Mouse (Mus musculus) c-Kit-positive CD71-positive TER-119-negative erythroid progenitor cells, embryonic 14.5 days (primary cell): ENCODE results near the gene Stat2.
"Not testable (repeated sequence)": the region's sequence is repeated elsewhere in the genome, so short reads cannot be mapped to it uniquely, and the experiment has no call there.

Experiments
- DNase-seq: peaks from one replicate; pipeline ENCODE4 v3.0.0-alpha.2; 2013; ENCODE audit warnings: low read depth

Gene Stat2

DNA sequence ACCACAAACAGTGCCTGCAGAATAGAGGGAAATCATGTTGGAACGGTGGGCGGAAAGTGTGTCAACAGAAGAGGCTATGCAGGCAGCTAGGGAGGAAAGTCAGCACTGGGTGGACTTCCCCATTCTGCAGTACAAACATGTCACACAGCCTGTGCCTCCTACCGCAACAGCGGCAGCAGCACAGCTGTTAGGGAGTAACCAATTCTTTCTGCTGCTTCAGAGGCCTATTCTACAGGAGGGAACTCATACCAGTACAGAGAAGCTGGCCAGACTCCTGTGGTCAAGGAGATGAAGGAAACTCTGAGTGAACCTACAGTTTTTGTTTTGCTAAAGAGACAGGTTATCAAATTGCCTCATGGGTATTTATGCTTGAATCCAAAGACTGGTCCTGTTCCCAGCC, 11.4 kb upstream of the Stat2 start:
- no peak for DNase-seq

DNA sequence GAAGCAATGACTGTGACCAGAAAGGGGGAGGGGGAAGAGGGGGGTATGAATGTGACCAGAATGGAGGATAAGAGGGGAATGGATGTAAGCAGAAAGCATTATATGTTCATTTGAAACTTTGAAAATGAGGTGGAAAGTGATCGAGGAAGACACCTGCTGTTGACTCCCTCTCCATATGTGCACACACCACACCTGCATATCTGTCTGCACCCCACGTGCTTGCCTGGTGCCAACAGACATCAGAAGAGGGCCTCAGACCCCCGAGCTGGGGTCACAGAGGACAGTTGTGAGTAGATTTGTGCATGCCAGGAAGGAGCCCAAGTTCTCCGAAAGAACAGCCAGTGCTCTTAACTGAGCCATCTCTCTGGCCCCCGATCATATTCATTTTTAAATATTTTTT, 10.4 kb upstream of the Stat2 start:
- DNase-seq, result no peak

DNA sequence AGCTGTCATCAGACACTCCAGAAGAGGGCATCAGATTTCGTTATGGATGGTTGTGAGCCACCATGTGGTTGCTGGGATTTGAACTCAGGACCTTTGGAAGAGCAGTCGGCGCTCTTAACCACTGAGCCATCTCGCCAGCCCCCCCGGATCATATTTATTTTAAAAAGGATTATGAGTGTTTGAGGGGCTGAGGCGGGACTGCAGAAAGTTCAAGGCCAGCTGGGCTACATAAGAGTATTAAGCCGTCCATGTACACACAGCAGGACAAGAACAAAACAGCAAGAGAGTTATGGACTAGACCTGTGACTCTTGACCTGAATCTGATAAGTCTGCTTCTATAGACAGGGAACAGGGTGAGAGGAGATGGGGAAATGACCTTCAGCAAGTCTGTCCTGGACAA, 10.0 kb upstream of the Stat2 start:
- DNase-seq, result not testable (repeated sequence)

DNA sequence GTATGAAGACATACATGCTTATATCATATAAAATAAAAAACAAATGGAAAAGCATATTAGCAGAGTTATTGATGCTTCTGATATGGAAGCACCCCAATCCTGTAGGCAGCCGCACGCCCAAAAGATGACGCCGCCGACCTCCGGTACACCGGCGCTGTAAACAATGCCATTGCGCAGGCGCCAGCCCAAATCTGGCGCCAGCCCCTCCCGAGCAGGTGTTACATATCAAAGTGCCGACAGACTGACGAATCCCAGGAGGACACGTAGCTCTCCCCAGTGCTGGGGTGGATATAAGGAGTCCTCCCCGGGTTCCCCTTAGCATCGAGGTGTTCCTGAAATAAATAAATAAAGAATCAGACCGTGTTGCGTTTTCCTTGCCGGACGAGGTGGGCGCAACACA, 8.1 kb upstream of the Stat2 start:
- no peak for DNase-seq

DNA sequence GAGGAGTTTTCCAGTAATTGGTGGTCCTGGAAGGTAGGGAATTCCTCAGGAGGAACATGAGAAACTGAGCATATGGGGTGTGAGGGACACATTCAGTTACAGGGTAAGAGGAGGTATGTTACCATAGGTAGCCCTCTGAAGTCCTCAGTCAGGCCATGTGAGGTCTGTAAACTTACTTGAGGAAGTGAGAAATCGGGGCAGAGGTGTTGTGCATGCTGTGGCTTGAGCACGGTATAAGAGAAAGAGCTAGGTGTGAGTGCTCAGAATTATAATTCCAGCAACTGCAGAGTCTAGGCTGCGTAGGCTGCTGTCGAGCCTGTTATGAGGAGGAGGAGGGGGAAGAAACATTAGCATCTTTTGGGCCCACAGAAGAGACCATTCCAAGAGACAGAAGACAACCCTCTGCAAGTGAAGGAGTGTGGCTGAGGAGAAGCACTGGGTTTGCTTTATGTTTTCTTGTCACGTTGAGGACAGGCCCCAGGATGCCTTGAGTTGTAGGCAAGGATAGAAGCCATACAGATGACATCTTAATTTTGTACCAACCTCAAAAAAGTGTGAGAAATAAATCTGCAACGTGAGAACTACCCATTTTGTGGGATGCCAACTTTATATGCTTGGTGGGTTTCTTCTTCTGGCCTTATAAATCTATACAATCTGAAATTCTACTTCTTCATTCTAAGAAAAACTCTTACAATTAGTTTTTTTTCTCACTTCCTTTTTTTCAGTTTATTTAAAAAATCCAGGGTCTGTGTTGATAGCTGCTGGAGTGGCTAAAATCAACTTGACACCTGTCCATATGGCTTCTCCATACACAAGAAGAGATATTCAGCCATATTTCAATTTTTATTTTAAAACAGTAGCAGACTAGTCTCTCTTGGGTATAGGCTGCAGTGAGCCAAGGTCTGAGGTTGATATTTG, 6.7 kb upstream of the Stat2 start:
- no peak for DNase-seq

DNA sequence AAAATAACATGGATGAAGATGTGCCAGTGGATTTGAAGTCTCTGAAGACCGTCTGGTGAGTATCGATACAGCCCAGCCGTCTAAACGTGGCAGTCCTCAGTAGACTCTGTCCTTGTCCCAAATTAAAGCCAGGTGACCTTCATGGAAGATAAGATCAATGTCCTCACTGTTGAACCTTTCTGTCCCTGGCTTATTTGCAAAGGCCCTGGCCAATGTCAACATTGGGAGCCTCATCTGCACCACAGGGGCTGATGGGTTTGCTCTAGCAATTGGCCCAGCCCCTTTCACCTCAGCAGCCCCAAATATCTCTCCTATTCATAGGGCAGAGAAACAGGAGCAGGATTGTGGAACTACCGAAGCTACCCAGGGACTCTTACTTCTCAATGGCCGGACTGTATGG, 2.0 kb upstream of the Stat2 start, which contains the start of gene Apof:
Gene Apof (plus strand): TSS at position 301 of the 400 bp plus-strand sequence.
- no peak for DNase-seq

DNA sequence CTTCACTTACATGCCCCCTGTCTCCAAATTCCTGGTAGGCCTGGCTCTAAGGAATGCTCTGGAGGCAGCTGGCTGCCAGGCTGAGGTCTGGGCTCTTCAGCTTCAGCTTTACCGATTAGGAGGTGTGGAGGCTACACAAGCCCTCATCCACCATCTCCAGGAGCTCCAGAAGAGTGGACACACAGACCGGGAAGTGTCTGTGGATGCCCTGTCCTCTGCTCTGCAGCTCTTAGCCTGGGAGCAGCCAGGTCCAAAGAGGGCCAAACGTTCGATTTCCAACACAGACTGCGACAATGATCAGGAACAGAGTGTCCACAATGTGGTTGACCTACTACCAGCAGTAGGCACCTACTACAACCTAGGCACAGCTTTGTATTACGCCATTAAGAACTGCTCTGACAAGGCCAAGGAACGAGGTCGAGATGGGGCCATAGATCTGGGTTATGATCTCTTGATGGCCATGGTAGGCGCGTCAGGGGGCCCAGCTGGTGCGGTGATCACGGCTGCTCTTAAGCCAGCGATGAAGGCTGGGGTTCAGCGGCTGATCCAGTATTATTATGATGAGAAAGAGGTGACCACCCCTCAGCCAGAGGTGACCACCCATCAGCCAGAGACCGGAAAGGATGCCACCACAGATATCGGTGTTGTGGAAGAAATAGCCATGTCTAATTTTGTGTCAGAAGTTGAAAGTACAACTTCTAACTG, 1.0 kb upstream of the Stat2 start:
- DNase-seq, result no peak

DNA sequence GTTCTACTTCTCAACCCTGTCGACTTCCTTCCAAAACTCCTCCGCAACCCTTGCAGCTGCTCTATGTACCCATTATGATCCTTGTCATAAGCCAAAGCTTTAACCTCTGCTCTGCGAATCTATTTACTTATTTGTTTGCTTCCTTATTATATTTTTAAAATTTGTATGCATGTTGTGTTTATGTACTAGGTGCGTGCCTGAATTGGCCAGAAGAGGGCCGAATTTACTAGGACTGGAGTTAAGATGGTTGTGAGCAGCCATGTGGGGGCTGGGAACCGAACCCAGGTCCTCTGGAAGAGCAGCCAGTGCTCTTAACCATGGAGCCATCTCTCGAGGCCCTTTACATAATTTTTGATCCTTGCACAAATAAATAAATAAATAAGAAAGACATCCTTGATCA, 507 bp downstream of the Stat2 start:
- no peak for DNase-seq

DNA sequence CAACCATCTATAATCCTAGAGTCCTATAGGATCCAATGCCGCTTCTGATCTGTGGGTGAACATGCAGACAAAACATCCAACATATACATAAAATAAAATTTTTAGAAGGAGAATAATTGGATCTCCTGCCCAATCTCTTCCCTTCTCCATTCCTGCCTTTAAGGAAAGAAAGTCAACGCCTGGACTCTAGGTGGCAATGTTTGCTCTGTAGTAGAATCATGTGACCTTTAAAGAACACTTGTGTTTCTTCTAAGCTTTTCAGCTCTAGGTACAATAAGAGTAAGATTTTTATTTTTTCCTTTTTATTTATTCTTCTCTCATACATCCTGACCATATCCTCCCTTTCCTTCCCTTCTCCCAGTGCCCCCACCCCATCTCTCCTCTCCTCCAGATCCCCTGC, 1.5 kb downstream of the Stat2 start:
- DNase-seq, result peak; percentile 37

DNA sequence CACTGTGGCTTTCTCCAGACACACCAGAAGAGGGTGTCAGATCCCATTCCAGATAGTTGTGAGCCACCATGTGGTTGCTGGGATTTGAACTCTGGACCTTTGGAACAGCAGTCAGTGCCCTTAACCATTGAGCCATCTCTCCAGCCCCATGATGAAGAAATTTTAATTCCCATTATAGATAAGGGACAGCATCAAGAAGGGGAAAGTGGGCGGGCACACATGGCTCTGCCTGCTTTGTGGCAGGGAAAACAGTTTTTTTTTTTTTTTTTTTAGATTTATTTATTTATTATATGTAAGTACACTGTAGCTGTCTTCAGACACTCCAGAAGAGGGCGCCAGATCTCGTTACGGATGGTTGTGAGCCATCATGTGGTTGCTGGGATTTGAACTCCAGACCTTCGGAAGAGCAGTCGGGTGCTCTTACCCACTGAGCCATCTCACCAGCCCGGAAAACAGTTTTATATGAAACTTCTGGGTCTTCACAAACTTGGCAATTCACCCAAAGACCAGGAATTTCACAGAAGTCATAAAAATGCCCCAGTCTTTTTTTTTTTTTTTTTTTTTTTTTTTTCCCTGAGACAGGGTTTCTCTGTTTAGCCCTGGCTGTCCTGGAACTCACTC, 2.6 kb downstream of the Stat2 start:
- DNase-seq, result not testable (repeated sequence)

DNA sequence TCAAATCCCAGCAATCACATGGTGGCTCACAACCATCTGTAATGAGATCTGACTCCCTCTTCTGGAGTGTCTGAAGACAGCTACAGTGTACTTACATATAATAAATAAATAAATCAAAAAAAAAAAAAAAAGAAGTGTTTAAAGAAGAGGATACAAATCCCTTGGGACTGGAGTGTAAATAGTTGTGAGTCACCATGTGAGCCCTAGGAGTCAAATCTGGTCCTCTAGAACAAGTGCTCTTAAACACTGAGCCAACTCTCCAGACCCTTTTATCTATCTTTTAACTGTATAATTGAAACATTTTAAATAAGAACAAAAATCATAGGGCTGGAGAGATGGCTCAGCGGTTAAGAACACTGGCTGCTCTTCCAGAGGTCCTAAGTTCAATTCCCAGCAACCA, 5.0 kb downstream of the Stat2 start:
- not testable (repeated sequence) for DNase-seq

DNA sequence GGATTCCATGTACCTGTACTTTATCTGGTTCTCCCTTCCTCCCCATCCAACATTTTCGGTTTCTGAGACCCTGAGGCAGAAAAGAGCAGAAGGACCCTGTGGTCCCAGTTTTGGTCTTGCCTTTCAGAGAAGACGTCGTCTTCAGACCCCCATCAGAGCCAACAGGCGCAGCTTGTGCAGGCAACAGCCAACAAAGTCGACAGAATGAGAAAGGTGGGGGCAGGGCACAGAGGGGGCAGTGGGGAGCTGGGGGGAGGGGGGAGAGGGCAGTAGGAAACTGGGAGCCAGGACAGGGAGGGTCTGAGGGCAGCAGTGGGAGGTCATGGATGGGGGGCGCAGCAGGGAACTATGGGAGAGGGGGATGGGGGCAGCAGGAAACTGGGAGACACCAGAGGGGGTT, 7.8 kb downstream of the Stat2 start:
- DNase-seq, result no peak

DNA sequence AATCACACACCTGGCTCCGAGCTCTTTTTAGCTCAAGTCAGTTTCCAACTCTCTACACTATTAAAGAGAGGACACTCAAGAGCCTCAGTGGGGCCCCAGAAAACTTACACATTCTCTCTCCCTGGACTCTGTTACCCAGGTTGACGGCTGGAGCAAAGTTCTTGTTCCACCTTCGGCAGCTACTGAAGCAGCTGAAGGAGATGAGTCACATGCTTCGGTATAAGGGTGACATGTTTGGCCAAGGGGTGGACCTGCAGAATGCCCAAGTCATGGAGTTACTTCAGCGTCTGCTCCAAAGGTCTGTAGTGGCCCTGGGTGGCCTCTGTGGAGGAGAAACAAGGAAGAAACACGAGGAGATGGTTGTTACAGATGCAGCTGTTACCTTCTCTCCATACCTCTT, 10.6 kb downstream of the Stat2 start:
- no peak for DNase-seq

DNA sequence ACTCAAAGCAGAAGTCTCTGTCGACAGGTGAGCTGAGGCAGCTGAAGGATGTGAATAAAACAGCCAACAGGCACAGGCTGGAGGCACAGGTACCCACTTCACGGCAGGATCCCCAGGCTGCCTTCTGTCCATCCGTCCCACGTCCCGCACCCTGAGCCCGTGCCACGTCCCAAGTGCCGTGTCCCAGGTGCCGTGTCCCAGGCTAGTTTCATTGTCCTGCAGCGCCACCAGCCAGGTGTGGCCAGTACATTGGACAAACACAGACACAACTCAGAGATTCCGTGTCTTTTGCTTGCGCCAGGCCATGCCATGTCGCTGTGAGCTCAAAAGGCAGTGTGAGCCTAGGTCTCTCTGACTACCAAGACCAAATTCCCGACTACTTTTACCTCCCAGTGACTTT, 11.3 kb downstream of the Stat2 start:
- no peak for DNase-seq

DNA sequence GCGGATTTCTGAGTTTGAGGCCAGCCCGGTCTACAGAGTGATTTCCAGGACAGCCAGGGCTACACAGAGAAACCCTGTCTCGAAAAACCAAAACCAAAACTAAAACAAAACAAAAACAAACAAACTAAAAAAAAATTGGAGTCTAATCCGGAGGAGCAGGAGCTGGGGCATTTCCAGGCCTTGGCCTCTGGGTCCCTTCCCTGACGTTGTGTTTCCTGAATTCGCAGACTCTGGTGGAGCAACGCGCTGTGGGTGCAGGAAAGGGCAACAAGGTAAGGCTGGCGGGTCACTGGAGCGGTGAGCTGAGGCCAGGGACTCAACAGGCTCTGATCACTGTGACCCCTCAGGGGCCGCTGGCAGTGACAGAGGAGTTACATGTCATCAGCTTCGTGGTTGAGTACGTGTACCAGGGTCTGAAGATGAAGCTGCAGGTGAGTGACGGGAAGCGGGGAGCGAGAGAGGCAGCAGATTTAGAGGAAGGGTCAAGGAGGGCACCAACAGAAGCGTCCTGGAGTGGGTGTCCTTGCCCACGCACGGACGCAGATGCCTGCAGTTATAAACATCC, 12.6 kb downstream of the Stat2 start:
- DNase-seq, result no peak

DNA sequence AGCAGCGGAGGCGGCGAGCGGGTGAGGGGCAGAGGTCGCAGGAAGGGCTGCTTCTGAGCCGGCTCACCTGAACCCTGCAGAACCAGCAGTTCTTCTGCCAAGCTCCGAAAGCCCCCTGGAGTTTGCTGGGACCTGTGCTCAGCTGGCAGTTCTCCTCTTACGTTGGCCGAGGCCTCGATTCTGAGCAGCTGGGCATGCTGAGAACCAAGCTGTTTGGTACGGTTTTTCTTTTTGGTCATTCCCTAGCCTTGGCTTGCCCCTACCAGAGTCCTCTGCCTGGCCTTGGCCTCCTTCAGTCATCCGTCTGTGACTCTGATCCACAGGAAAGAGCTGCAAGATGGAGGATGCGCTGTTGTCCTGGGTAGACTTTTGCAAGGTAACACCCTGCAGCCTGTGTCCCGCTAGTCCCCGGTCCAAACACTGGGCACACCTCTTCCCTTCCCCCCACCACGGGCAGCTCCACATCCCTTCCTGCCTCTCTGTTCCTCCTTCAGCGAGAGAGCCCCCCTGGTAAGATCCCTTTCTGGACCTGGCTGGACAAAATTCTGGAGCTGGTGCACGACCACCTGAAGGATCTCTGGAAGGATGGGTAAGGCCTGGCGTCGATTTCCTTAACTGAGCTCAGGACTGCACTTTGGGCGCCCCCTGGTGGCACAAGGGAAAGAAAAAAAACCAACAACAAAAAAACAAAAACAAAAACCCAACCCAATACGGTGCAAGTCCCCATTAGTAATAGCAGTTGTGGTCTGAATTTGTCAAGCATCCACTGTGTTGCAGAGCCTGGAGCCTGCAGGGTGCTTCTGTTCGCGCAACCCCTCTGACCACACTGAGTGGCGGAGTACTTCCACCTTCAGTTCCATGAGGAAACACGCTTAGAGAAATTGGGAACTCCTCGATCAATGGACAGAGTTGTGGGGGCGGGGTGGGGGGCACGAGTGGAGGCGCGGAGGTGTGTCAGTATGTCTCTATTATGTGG, 13.5 kb downstream of the Stat2 start:
- DNase-seq, result peak; percentile 70

DNA sequence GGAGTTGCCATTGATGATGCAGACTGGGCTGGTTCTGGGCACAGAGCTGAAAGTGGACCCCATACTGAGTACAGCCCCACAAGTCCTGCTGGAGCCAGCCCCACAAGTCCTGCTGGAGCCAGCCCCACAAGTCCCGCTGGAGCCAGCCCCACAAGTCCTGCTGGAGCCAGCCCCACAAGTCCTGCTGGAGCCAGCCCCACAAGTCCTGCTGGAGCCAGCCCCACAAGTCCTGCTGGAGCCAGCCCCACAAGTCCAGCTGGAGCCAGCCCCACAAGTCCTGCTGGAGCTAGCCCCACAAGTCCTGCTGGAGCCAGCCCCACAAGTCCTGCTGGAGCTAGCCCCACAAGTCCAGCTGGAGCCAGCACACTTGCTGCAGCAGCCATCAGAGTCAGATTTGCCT, 20.2 kb downstream of the Stat2 start:
- not testable (repeated sequence) for DNase-seq

DNA sequence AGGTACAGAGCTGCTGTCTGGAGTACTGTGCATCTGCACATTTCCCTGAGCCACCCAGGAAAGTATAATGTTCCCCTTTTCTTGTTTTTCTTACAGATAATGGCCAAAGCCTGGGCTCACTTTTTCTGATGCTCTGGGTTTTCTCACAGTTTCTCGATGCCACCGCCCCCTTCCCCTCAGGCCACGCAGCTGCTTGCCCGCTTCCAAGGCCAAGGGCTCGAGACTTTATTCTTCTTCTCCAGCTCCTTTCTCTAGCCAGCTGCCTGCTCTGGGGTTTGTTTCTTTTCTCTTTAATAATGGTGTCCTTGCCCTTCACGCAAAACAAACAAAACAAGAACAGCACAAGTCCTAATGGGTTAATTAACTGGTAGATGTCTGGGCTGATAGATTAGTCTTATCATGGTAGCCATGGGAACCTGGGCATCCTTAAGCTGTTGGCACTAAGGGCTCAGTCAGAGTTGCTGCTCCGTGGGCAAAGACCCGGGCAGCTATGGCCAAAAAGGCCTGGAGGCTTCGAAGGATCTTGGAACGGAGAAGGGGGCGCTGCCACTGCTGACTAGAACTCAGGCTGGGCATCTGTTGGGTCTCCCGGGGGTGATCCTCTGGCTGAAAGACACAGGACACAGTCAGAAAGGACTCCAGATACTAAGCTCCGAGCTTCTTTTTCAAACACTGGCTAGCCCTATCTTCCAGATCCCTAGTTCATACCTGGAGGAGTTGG, 26.2 kb downstream of the Stat2 start:
- DNase-seq, result no peak

DNA sequence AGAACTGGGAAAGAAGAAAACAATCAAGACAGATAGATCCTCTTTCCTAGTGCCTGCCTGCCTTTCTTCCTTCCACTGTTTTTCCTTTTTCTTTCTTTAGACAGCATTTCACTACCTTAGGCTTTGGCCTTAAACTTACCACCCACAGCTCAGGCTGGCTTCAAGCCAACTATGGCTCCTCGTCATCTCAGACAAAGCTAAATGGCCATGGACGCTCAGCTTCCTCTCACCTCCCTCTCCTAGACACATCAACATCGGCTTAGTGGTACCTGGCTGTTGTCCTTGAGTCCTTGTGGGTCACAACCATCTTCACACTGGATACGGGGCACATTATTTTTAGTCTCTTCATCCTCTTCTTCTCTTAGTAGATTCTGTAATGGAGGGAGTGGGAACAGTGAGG, 26.9 kb downstream of the Stat2 start:
- DNase-seq, result no peak

DNA sequence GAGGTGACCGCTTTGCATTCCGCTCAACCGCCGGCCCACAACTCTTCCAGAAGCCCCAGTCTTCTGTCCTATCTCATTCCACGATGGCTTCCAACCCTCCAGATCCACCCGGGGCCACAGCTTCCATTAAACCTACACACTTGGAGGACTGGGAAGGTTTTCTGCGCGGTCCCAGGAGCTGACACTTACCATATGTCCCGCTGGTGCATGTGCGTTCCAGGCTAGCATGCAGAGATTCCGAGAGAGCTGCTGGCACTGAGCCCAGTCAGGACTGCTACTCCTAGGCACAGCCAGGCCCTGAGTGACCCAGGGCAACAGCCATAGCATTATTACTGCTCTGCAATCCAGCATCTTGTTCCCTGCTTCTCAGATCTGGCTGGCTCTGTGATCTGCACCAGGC, 27.3 kb downstream of the Stat2 start:
- no peak for DNase-seq

DNA sequence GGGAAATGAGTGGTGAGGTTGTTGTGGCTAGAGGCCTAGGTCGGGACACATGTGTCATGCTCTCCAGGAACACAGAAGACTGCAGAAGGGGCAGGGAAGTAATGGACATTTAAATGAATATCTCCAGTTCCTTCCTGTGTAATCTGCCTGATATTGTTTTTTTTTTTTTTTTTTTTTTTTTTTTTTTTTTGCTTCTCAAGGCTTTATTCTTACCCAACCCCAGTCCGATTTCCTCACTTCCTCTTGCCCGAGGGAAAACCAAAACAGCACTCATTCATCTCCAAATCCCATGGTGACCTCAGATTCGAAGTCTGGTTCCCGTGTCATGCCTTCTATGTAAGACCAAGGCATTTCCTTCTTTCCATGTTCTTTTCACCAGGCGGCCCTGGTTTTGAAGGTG, 27.9 kb downstream of the Stat2 start:
- no peak for DNase-seq
